Mouse (Mus musculus) embryonic fibroblast, embryonic 13.5 days (primary cell): Measurements from ENCODE around the gene Art3.

ENCODE experiments used
- CTCF ChIP-seq: IDR thresholded peaks from 2 replicates; pipeline ENCODE4 v1.5.1; 2011; ENCODE audit warnings: mild to moderate bottlenecking, control low read depth, low read length, moderate library complexity, borderline replicate concordance; ENCODE audit not compliant: insufficient read depth
- POLR2A ChIP-seq: IDR thresholded peaks from 2 replicates; pipeline ENCODE4 v1.6.1; 2011; ENCODE audit warnings: low read depth, mild to moderate bottlenecking, control low read depth, low read length, moderate library complexity

- no peak for TF ChIP-seq POLR2A
- no peak for TF ChIP-seq CTCF
Measured at GRCm38 (mm10) chr5:92291652-92292414, 39.8 kb upstream of the Art3 start.
